Mouse (Mus musculus) midbrain, embryonic 16.5 days (tissue): ENCODE results near the gene Rarres2. TPM values are rescaled to one million over a fixed set of nuclear protein-coding genes. Genes with fewer than 3 reads are reported as not detected.

Experiments
- ATAC-seq: fragments of 200-750 bp; cut with Nextera tagmentation; 2 replicates; pipeline ENCODE4 v1.8.0; 2017; ENCODE audit warnings: moderate TSS enrichment
- H3K27ac ChIP-seq: fragments of 300-500 bp; sonication (generic); 2 replicates; pipeline ENCODE4 v1.5.1; 2014; ENCODE audit warnings: mild to moderate bottlenecking, low read length, mixed read lengths
- H3K27me3 ChIP-seq: fragments of 300-500 bp; sonication (generic); 2 replicates; pipeline ENCODE4 v1.6.1; 2014; ENCODE audit warnings: low read depth, low read length, mixed read lengths; ENCODE audit not compliant: control insufficient read depth, insufficient read depth
- H3K36me3 ChIP-seq: fragments of 300-500 bp; sonication (generic); 2 replicates; pipeline ENCODE4 v1.6.1; 2014; ENCODE audit warnings: mild to moderate bottlenecking, low read length, moderate library complexity, mixed read lengths; ENCODE audit not compliant: control insufficient read depth, insufficient read depth
- H3K4me1 ChIP-seq: fragments of 300-500 bp; sonication (generic); 2 replicates; pipeline ENCODE4 v1.6.1; 2014; ENCODE audit warnings: mild to moderate bottlenecking, low read length, mixed read lengths; ENCODE audit not compliant: control insufficient read depth, insufficient read depth
- H3K4me2 ChIP-seq: fragments of 300-500 bp; sonication (generic); 2 replicates; pipeline ENCODE4 v1.6.1; 2014; ENCODE audit warnings: mild to moderate bottlenecking, low read length, mixed read lengths
- H3K4me3 ChIP-seq: fragments of 300-500 bp; sonication (generic); 2 replicates; pipeline ENCODE4 v1.5.1; 2014; ENCODE audit warnings: low read depth, mild to moderate bottlenecking, low read length, moderate library complexity, mixed read lengths
- H3K9ac ChIP-seq: fragments of 300-500 bp; sonication (generic); 2 replicates; pipeline ENCODE4 v1.6.1; 2014; ENCODE audit warnings: low read depth, low read length, mixed read lengths
- H3K9me3 ChIP-seq: fragments of 300-500 bp; sonication (generic); replicated peaks from 2 replicates; pipeline ENCODE4 v1.6.1; 2014; ENCODE audit warnings: mild to moderate bottlenecking, low read length, mixed read lengths; ENCODE audit not compliant: control insufficient read depth, poor library complexity, severe bottlenecking
- WGBS: fragments of 180-500 bp; shearing (Covaris S2); extraction: QIAGEN DNeasy Blood & Tissue Kit; methylation state at CpG from one replicate; pipeline ENCODE4 v1.1.7; 2014; 5-methylcytosine and 5-hydroxymethylcytosine counted together
- polyA plus RNA-seq: library from polyadenylated mRNA; unstranded; fragments of >200 nt; fragmentation: Nextera tagmentation; extraction: Ambion mirVana; gene quantifications from 2 replicates; pipeline ENCODE4 v1.2.1, GENCODE M21; 2015

Gene Rarres2
- polyA plus RNA-seq, 1 experiment from 2014 or later, result 5.7 TPM

- Histone ChIP-seq H3K27ac (no peak overlapping the region), H3K4me1 (peaks cover 25% of the 10 kb centered on the region), H3K4me2 (peak overlapping the region; percentile 91), H3K27me3 (no peaks in the 10 kb centered on the region), H3K36me3 (peaks cover 17% of the 10 kb centered on the region), H3K4me3 (peak overlapping the region; percentile 85), H3K9ac (peak overlapping the region; percentile 88), H3K9me3 (no peaks in the 10 kb centered on the region)
- no peak for ATAC-seq
- 68% methylated on average over 5 of the region's 5 CpGs for WGBS
These were observed 33.5 kb downstream of the Rarres2 start for GRCm38 (mm10) chr6:48538841-48539737.

GRCm38 (mm10) chr6:48537105-48537954 lies 35.3 kb downstream of the Rarres2 start, which contains the start of gene Atp6v0e2:
Gene Atp6v0e2, plus strand, starts transcription at chr6:48537615.
- no peaks in the 10 kb centered on the region for H3K27me3 ChIP-seq
- 3% methylated on average over 38 of the region's 38 CpGs for WGBS
- H3K9ac ChIP-seq, result peak within 1 kb of the TSS; percentile 88
- no peaks in the 10 kb centered on the region for H3K9me3 ChIP-seq
- peaks cover 25% of the 10 kb centered on the region for H3K4me1 ChIP-seq
- peak within 1 kb of the TSS; percentile 85 for H3K4me3 ChIP-seq
- H3K36me3 ChIP-seq, result peaks cover 17% of the 10 kb centered on the region
- ATAC-seq, result peak; percentile 97
- H3K4me2 ChIP-seq, result peak within 1 kb of the TSS; percentile 91
- H3K27ac ChIP-seq, result peak within 1 kb of the TSS; percentile 89

- H3K27me3 ChIP-seq, result no peaks in the 10 kb centered on the region
- H3K36me3 ChIP-seq, result peaks cover 9% of the 10 kb centered on the region
- no peaks in the 10 kb centered on the region for H3K9me3 ChIP-seq
- no peak overlapping the region for H3K27ac ChIP-seq
- H3K4me2 ChIP-seq, result no peak overlapping the region
- no peak overlapping the region for H3K4me3 ChIP-seq
- WGBS, result 68% methylated on average over 4 of the region's 4 CpGs
- no peak overlapping the region for H3K9ac ChIP-seq
- peaks cover 25% of the 10 kb centered on the region for H3K4me1 ChIP-seq
- no peak for ATAC-seq
These were observed 36.5 kb downstream of the Rarres2 start for GRCm38 (mm10) chr6:48536091-48536490.

- WGBS, result 82% methylated on average over 8 of the region's 8 CpGs
These were observed 37.7 kb downstream of the Rarres2 start for GRCm38 (mm10) chr6:48534913-48535312.

GRCm38 (mm10) chr6:48533475-48533874 lies 39.1 kb downstream of the Rarres2 start:
- 88% methylated on average over 2 of the region's 2 CpGs for WGBS
- peaks cover 2% of the 10 kb centered on the region; the same call in 1 of the 2 replicates for H3K36me3 ChIP-seq
- H3K27ac ChIP-seq, result no peak overlapping the region
- peaks cover 14% of the 10 kb centered on the region for H3K4me1 ChIP-seq
- H3K27me3 ChIP-seq, result no peaks in the 10 kb centered on the region
- ATAC-seq, result no peak
- no peaks in the 10 kb centered on the region for H3K9me3 ChIP-seq
- no peak overlapping the region for H3K4me3 ChIP-seq
- no peak overlapping the region for H3K9ac ChIP-seq
- H3K4me2 ChIP-seq, result no peak overlapping the region

More at GRCm38 (mm10) chr6:48534913-48535312, 37.7 kb downstream of the Rarres2 start:
- Histone ChIP-seq H3K4me1 (peaks cover 24% of the 10 kb centered on the region), H3K9ac (no peak overlapping the region), H3K27me3 (no peaks in the 10 kb centered on the region), H3K36me3 (peaks cover 2% of the 10 kb centered on the region; the same call in 1 of the 2 replicates), H3K4me3 (no peak overlapping the region), H3K27ac (no peak overlapping the region), H3K4me2 (no peak overlapping the region), H3K9me3 (no peaks in the 10 kb centered on the region)
- ATAC-seq, result no peak

GRCm38 (mm10) chr6:48530862-48531261 lies 41.7 kb downstream of the Rarres2 start:
- H3K4me2 ChIP-seq, result no peak overlapping the region
- H3K27me3 ChIP-seq, result no peaks in the 10 kb centered on the region
- H3K27ac ChIP-seq, result no peak overlapping the region
- H3K9me3 ChIP-seq, result no peaks in the 10 kb centered on the region
- no peak overlapping the region for H3K9ac ChIP-seq
- 83% methylated on average over 2 of the region's 2 CpGs for WGBS
- H3K4me1 ChIP-seq, result no peaks in the 10 kb centered on the region
- no peak for ATAC-seq
- H3K4me3 ChIP-seq, result no peak overlapping the region
- H3K36me3 ChIP-seq, result peaks cover 6% of the 10 kb centered on the region

GRCm38 (mm10) chr6:48529871-48530440 lies 42.6 kb downstream of the Rarres2 start:
- 86% methylated on average over 16 of the region's 16 CpGs for WGBS
- H3K4me2 ChIP-seq, result no peak overlapping the region
- H3K4me3 ChIP-seq, result no peak overlapping the region
- no peak for ATAC-seq
- no peaks in the 10 kb centered on the region for H3K4me1 ChIP-seq
- no peak overlapping the region for H3K27ac ChIP-seq
- no peaks in the 10 kb centered on the region for H3K27me3 ChIP-seq
- H3K9ac ChIP-seq, result no peak overlapping the region; the same call in 1 of the 2 replicates
- H3K9me3 ChIP-seq, result no peaks in the 10 kb centered on the region
- peaks cover 10% of the 10 kb centered on the region for H3K36me3 ChIP-seq

- ATAC-seq, result no peak
- no peak overlapping the region for H3K4me3 ChIP-seq
- no peak overlapping the region for H3K27ac ChIP-seq
- no peaks in the 10 kb centered on the region for H3K9me3 ChIP-seq
- WGBS, result 80% methylated on average over 14 of the region's 14 CpGs
- peaks cover 10% of the 10 kb centered on the region for H3K36me3 ChIP-seq
- H3K27me3 ChIP-seq, result no peaks in the 10 kb centered on the region
- H3K4me2 ChIP-seq, result no peak overlapping the region
- H3K4me1 ChIP-seq, result no peaks in the 10 kb centered on the region
- H3K9ac ChIP-seq, result no peak overlapping the region
These were observed 43.3 kb downstream of the Rarres2 start for GRCm38 (mm10) chr6:48529261-48529660.
